Mouse (Mus musculus): ENCODE data around the gene Mlycd. TPM values are rescaled to one million over a fixed set of nuclear protein-coding genes. Genes with fewer than 3 reads are reported as not detected.

The Mlycd gene
- polyA plus RNA-seq, 1 experiment: 22.1 TPM

DNA sequence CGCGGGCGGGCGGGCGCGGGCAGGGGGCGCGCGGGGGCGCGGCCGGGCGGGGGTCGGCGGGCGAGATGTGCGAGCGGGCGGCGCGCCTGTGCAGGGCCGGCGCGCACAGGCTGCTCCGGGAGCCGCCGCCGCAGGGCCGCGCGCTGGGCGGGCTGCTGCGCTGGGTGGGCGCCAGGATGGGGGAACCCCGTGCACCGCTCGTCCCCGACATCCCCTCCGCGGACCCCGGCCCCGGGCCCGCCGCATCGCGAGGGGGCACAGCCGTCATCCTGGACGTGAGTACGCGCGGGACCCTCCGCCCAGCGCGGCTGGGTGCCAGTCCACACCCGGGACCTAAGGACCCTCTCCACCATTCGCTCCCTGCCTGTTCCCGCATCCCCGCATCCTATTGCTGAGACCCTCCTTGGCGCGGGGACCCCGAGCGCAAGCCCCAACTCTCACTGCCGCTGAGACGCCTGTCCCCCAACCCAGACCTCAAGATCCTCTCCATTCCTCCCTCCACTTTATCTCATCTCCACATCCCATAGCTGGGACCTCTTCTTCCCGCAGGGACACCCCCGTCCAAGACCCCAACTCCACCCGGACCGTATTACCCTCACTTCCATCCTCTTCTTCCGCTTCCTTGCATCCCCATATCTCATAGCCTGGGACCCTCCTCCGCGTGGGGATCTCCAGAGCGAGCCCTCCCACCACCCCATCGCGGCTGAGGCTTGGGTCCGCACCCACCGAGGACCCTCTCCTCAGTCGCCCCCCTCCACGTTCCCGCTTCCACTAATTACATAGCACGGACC lies 52.5 kb downstream of the Mlycd start:
- Histone ChIP-seq H3K27ac (ENCODE audit: control insufficient read depth, insufficient read depth, low read length) (no peak overlapping the region), H3K36me3 (ENCODE audit: control insufficient read depth, insufficient read depth, low read length) (no peaks in the 10 kb centered on the region), H3K4me3 (ENCODE audit: control insufficient read depth, insufficient read depth, low read length) (no peak overlapping the region), H3K4me1 (replicated peaks; ENCODE audit: control insufficient read depth, insufficient read depth, low read length) (0 out of 2 replicates have a peak, but pooled peaks cover 3% of the 10 kb centered on the region), H3K27me3 (ENCODE audit: control insufficient read depth, insufficient read depth, low read length) (peaks cover 5% of the 10 kb centered on the region; the same call in 1 of the 2 replicates)
- no peak for TF ChIP-seq POLR2A (IDR thresholded peaks at IDR 0.05; ENCODE audit: control insufficient read depth, extremely low read depth, insufficient read depth, low read length, poor library complexity)
- 11% methylated on average over 76 of the region's 80 CpGs for WGBS
- DNase-seq: no peak

DNA sequence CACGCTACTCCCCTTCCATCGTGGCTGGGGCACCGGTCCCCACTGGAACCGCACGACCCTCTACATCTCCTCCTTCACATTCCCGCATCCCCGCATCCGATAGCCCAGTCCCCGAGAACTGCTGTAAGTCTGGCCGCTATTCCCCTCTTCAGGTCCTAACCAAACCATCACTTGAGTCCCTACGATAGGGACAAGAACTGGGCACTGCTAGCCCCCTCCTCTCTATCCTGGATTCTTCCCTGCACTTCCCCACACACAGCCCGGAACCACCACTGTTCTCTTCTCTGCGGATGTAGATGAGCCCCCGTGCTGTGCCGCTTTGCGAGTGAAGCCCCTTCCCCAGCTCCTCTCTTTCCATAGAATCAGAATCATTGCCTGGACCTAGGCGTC lies 53.1 kb downstream of the Mlycd start:
- H3K4me1 ChIP-seq (replicated peaks; ENCODE audit: control insufficient read depth, insufficient read depth, low read length): 0 out of 2 replicates have a peak, but pooled peaks cover 3% of the 10 kb centered on the region
- H3K36me3 ChIP-seq (ENCODE audit: control insufficient read depth, insufficient read depth, low read length): no peaks in the 10 kb centered on the region
- no peak overlapping the region for H3K4me3 ChIP-seq (ENCODE audit: control insufficient read depth, insufficient read depth, low read length)
- H3K27ac ChIP-seq (ENCODE audit: control insufficient read depth, insufficient read depth, low read length): no peak overlapping the region
- WGBS: 20% methylated on average over 17 of the region's 17 CpGs
- H3K27me3 ChIP-seq (ENCODE audit: control insufficient read depth, insufficient read depth, low read length): peaks cover 5% of the 10 kb centered on the region; the same call in 1 of the 2 replicates
- no peak for TF ChIP-seq POLR2A (IDR thresholded peaks at IDR 0.05; ENCODE audit: control insufficient read depth, extremely low read depth, insufficient read depth, low read length, poor library complexity)
- DNase-seq: no peak

GRCm38 (mm10) chr8:119449627-119450026 lies 54.9 kb downstream of the Mlycd start:
- no peak for DNase-seq
- Histone ChIP-seq H3K27ac (ENCODE audit: control insufficient read depth, insufficient read depth, low read length) (no peak overlapping the region), H3K4me3 (ENCODE audit: control insufficient read depth, insufficient read depth, low read length) (no peak overlapping the region), H3K36me3 (ENCODE audit: control insufficient read depth, insufficient read depth, low read length) (no peaks in the 10 kb centered on the region), H3K27me3 (ENCODE audit: control insufficient read depth, insufficient read depth, low read length) (peaks cover 5% of the 10 kb centered on the region; the same call in 1 of the 2 replicates), H3K4me1 (replicated peaks; ENCODE audit: control insufficient read depth, insufficient read depth, low read length) (0 out of 2 replicates have a peak, but pooled peaks cover 3% of the 10 kb centered on the region)
- TF ChIP-seq CTCF (IDR thresholded peaks at IDR 0.05; ENCODE audit: borderline replicate concordance, control insufficient read depth, extremely low read depth, insufficient read depth, low read length, poor library complexity) (no peak), POLR2A (IDR thresholded peaks at IDR 0.05; ENCODE audit: control insufficient read depth, extremely low read depth, insufficient read depth, low read length, poor library complexity) (no peak)
- WGBS: 74% methylated on average over 12 of the region's 12 CpGs

- no peak for DNase-seq
- TF ChIP-seq CTCF (IDR thresholded peaks at IDR 0.05; ENCODE audit: borderline replicate concordance, control insufficient read depth, extremely low read depth, insufficient read depth, low read length, poor library complexity) (no peak), POLR2A (IDR thresholded peaks at IDR 0.05; ENCODE audit: control insufficient read depth, extremely low read depth, insufficient read depth, low read length, poor library complexity) (no peak)
- Histone ChIP-seq H3K4me1 (replicated peaks; ENCODE audit: control insufficient read depth, insufficient read depth, low read length) (0 out of 2 replicates have a peak, but pooled peaks cover 3% of the 10 kb centered on the region), H3K27ac (ENCODE audit: control insufficient read depth, insufficient read depth, low read length) (no peak overlapping the region), H3K4me3 (ENCODE audit: control insufficient read depth, insufficient read depth, low read length) (no peak overlapping the region), H3K27me3 (ENCODE audit: control insufficient read depth, insufficient read depth, low read length) (peaks cover 5% of the 10 kb centered on the region; the same call in 1 of the 2 replicates), H3K36me3 (ENCODE audit: control insufficient read depth, insufficient read depth, low read length) (no peaks in the 10 kb centered on the region)
- WGBS: 95% methylated on average over 4 of the region's 4 CpGs
Measured at GRCm38 (mm10) chr8:119451131-119451530, 56.5 kb downstream of the Mlycd start.

- Histone ChIP-seq H3K27me3 (ENCODE audit: control insufficient read depth, insufficient read depth, low read length) (peaks cover 1% of the 10 kb centered on the region; the same call in 1 of the 2 replicates), H3K27ac (ENCODE audit: control insufficient read depth, insufficient read depth, low read length) (no peak overlapping the region), H3K4me3 (ENCODE audit: control insufficient read depth, insufficient read depth, low read length) (no peak overlapping the region), H3K4me1 (replicated peaks; ENCODE audit: control insufficient read depth, insufficient read depth, low read length) (no peaks in the 10 kb centered on the region), H3K36me3 (ENCODE audit: control insufficient read depth, insufficient read depth, low read length) (no peaks in the 10 kb centered on the region)
- no peak for TF ChIP-seq POLR2A (IDR thresholded peaks at IDR 0.05; ENCODE audit: control insufficient read depth, extremely low read depth, insufficient read depth, low read length, poor library complexity)
- no peak for TF ChIP-seq CTCF (IDR thresholded peaks at IDR 0.05; ENCODE audit: borderline replicate concordance, control insufficient read depth, extremely low read depth, insufficient read depth, low read length, poor library complexity)
- DNase-seq: no peak
- 91% methylated on average over 5 of the region's 5 CpGs for WGBS
Measured at GRCm38 (mm10) chr8:119452919-119453318, 58.2 kb downstream of the Mlycd start.

- no peaks in the 10 kb centered on the region for H3K27me3 ChIP-seq (ENCODE audit: control insufficient read depth, insufficient read depth, low read length)
- H3K27ac ChIP-seq (ENCODE audit: control insufficient read depth, insufficient read depth, low read length): no peak overlapping the region
- no peak for TF ChIP-seq POLR2A (IDR thresholded peaks at IDR 0.05; ENCODE audit: control insufficient read depth, extremely low read depth, insufficient read depth, low read length, poor library complexity)
- TF ChIP-seq CTCF (IDR thresholded peaks at IDR 0.05; ENCODE audit: borderline replicate concordance, control insufficient read depth, extremely low read depth, insufficient read depth, low read length, poor library complexity): no peak
- no peak overlapping the region for H3K4me3 ChIP-seq (ENCODE audit: control insufficient read depth, insufficient read depth, low read length)
- 90% methylated on average over 5 of the region's 5 CpGs for WGBS
- no peaks in the 10 kb centered on the region for H3K36me3 ChIP-seq (ENCODE audit: control insufficient read depth, insufficient read depth, low read length)
- H3K4me1 ChIP-seq (replicated peaks; ENCODE audit: control insufficient read depth, insufficient read depth, low read length): no peaks in the 10 kb centered on the region
- DNase-seq: no peak
Measured at GRCm38 (mm10) chr8:119456045-119456444, 61.4 kb downstream of the Mlycd start.

Measured in thymus, adult 2 months (tissue).